Mouse (Mus musculus): Measurements from ENCODE around the gene Abhd2.

DNA sequence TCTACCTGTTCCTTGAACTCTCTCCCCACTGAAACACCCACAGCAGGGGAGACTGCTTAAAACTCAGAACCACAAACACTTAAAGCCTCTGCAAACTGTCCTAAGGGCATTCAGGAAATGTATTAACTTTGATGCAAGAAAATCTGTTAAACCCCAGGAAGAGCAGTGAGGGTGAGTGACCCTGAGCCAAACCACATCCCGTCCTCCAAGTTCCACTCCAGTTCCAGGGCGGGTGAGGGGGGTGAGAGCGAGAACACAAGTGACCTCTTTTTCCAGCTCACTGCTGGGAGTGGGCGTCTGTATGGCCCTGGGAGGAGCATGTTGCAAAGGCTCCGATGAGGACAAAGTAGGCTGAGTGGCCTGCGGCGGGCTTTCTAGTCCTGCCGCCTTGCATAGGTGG lies 10.5 kb upstream of the Abhd2 start:
- no peak for TF ChIP-seq CTCF (IDR thresholded peaks at IDR 0.05; ENCODE audit: extremely low read depth, insufficient read depth, insufficient read length, insufficient replicate concordance)
- TF ChIP-seq POLR2A (IDR thresholded peaks at IDR 0.05; ENCODE audit: low read depth, low read length): no peak

Data from spleen, adult 2 months (tissue).